Mouse (Mus musculus) intestine, embryonic 14.5 days (tissue): ENCODE data around the gene Katnb1. TPM values are rescaled to one million over a fixed set of nuclear protein-coding genes. Genes with fewer than 3 reads are reported as not detected.

ENCODE experiments used
- ATAC-seq: fragments of 200-750 bp; cut with Nextera tagmentation; replicated peaks from 2 replicates; pipeline ENCODE4 v1.8.0; 2017; ENCODE audit warnings: low read depth, moderate number of reproducible peaks, moderate TSS enrichment, moderate library complexity; ENCODE audit not compliant: low FRiP score, low TSS enrichment
- DNase-seq: peaks from one replicate; pipeline ENCODE4 v3.0.0-alpha.2; 2018; ENCODE audit warnings: low spot score
- H3K27ac ChIP-seq: fragments of 300-500 bp; sonication (generic); 2 replicates; pipeline ENCODE4 v1.5.1; 2014; ENCODE audit warnings: low read depth, mild to moderate bottlenecking, control low read depth
- H3K27me3 ChIP-seq: fragments of 300-500 bp; sonication (generic); replicated peaks from 2 replicates; pipeline ENCODE4 v1.6.1; 2014; ENCODE audit warnings: low read length, control low read depth; ENCODE audit not compliant: control insufficient read depth, insufficient read depth
- H3K36me3 ChIP-seq: fragments of 300-500 bp; sonication (generic); 2 replicates; pipeline ENCODE4 v1.6.1; 2014; ENCODE audit warnings: low read length, control low read depth; ENCODE audit not compliant: control insufficient read depth, insufficient read depth
- H3K4me1 ChIP-seq: fragments of 300-500 bp; sonication (generic); replicated peaks from 2 replicates; pipeline ENCODE4 v1.6.1; 2014; ENCODE audit warnings: low read length, control low read depth, mixed read lengths; ENCODE audit not compliant: control insufficient read depth, insufficient read depth
- H3K4me2 ChIP-seq: fragments of 300-500 bp; sonication (generic); 2 replicates; pipeline ENCODE4 v1.6.1; 2014; ENCODE audit warnings: low read length
- H3K4me3 ChIP-seq: fragments of 300-500 bp; sonication (generic); 2 replicates; pipeline ENCODE4 v1.5.1; 2014; ENCODE audit warnings: low read depth, low read length, control low read depth, mixed read lengths
- H3K9ac ChIP-seq: fragments of 300-500 bp; sonication (generic); 2 replicates; pipeline ENCODE4 v1.6.1; 2014; ENCODE audit warnings: mild to moderate bottlenecking, low read length
- H3K9me3 ChIP-seq: fragments of 300-500 bp; sonication (generic); 2 replicates; pipeline ENCODE4 v1.6.1; 2016; ENCODE audit warnings: low read length, control low read depth; ENCODE audit not compliant: control insufficient read depth
- WGBS: fragments of 180-500 bp; shearing (Covaris S2); extraction: QIAGEN DNeasy Blood & Tissue Kit; methylation state at CpG from one replicate; pipeline ENCODE4 v1.1.7; 2014; 5-methylcytosine and 5-hydroxymethylcytosine counted together
- polyA plus RNA-seq: library from polyadenylated mRNA; unstranded; fragments of >200 nt; fragmentation: Nextera tagmentation; extraction: Ambion mirVana; gene quantifications from 2 replicates; pipeline ENCODE4 v1.2.1, GENCODE M21; 2014

Katnb1 gene
- 18.5 and 20.5 TPM in 2 replicates for polyA plus RNA-seq

- peak within 1 kb of the TSS; percentile 64 for H3K9ac ChIP-seq
- peak; percentile 96 for DNase-seq
- H3K36me3 ChIP-seq, result peaks cover 20% of the 10 kb centered on the region
- ATAC-seq, result peak; percentile 97
- WGBS, result under 1% methylated on average over 47 of the region's 47 CpGs
- peak within 1 kb of the TSS; percentile 72 for H3K27ac ChIP-seq
- no peaks in the 10 kb centered on the region for H3K27me3 ChIP-seq
- peaks cover 7% of the 10 kb centered on the region for H3K4me1 ChIP-seq
- H3K4me2 ChIP-seq, result peak within 1 kb of the TSS; percentile 93
- H3K9me3 ChIP-seq, result no peaks in the 10 kb centered on the region
- H3K4me3 ChIP-seq, result peak within 1 kb of the TSS; percentile 71
Measured at GRCm38 (mm10) chr8:95080381-95081341, at the start of gene Katnb1. TSS of gene Katnb1 (plus strand) at chr8:95081186.

GRCm38 (mm10) chr8:95037106-95037925, 43.7 kb upstream of the Katnb1 start:
- Histone ChIP-seq H3K27ac (no peak overlapping the region), H3K36me3 (no peaks in the 10 kb centered on the region), H3K27me3 (no peaks in the 10 kb centered on the region), H3K9ac (no peak overlapping the region), H3K4me1 (no peaks in the 10 kb centered on the region), H3K4me2 (no peak overlapping the region), H3K4me3 (no peak overlapping the region), H3K9me3 (no peaks in the 10 kb centered on the region)
- WGBS, result 64% methylated on average over 7 of the region's 7 CpGs
- no peak for ATAC-seq
- no peak for DNase-seq

GRCm38 (mm10) chr8:95041883-95042784, 38.9 kb upstream of the Katnb1 start:
- Histone ChIP-seq H3K36me3 (no peaks in the 10 kb centered on the region), H3K4me1 (no peaks in the 10 kb centered on the region), H3K27me3 (no peaks in the 10 kb centered on the region), H3K9me3 (no peaks in the 10 kb centered on the region), H3K4me3 (no peak overlapping the region), H3K27ac (peak overlapping the region; percentile 54), H3K9ac (no peak overlapping the region), H3K4me2 (no peak overlapping the region; the same call in 1 of the 2 replicates)
- ATAC-seq (no peak; the same call in 1 of the 2 replicates), DNase-seq (peak; percentile 64)
- WGBS, result 48% methylated on average over 6 of the region's 6 CpGs

GRCm38 (mm10) chr8:95044811-95045210, 36.2 kb upstream of the Katnb1 start:
- ATAC-seq (no peak), DNase-seq (no peak)
- Histone ChIP-seq H3K4me3 (no peak overlapping the region), H3K36me3 (no peaks in the 10 kb centered on the region), H3K4me1 (no peaks in the 10 kb centered on the region), H3K9me3 (no peaks in the 10 kb centered on the region), H3K27ac (no peak overlapping the region), H3K9ac (no peak overlapping the region), H3K4me2 (no peak overlapping the region), H3K27me3 (no peaks in the 10 kb centered on the region)
- 67% methylated on average over 4 of the region's 4 CpGs for WGBS

- H3K9ac ChIP-seq, result no peak overlapping the region
- no peaks in the 10 kb centered on the region for H3K4me1 ChIP-seq
- DNase-seq (no peak), ATAC-seq (no peak)
- 64% methylated on average over 3 of the region's 3 CpGs for WGBS
- H3K36me3 ChIP-seq, result no peaks in the 10 kb centered on the region
- no peaks in the 10 kb centered on the region for H3K9me3 ChIP-seq
- no peaks in the 10 kb centered on the region for H3K27me3 ChIP-seq
- no peak overlapping the region for H3K4me2 ChIP-seq
- H3K4me3 ChIP-seq, result no peak overlapping the region
- no peak overlapping the region for H3K27ac ChIP-seq
Measured at GRCm38 (mm10) chr8:95046982-95047381, 34.0 kb upstream of the Katnb1 start.

- no peaks in the 10 kb centered on the region for H3K36me3 ChIP-seq
- H3K27ac ChIP-seq, result no peak overlapping the region
- ATAC-seq, result no peak
- H3K9ac ChIP-seq, result no peak overlapping the region
- 64% methylated on average over 6 of the region's 6 CpGs for WGBS
- no peak overlapping the region for H3K4me3 ChIP-seq
- H3K4me1 ChIP-seq, result no peaks in the 10 kb centered on the region
- DNase-seq, result no peak
- no peak overlapping the region for H3K4me2 ChIP-seq
- no peaks in the 10 kb centered on the region for H3K27me3 ChIP-seq
- H3K9me3 ChIP-seq, result no peaks in the 10 kb centered on the region
Measured at GRCm38 (mm10) chr8:95047884-95048680, 32.9 kb upstream of the Katnb1 start.

- no peak for ATAC-seq
- H3K4me1 ChIP-seq, result no peaks in the 10 kb centered on the region
- no peak overlapping the region for H3K9ac ChIP-seq
- DNase-seq, result no peak
- no peaks in the 10 kb centered on the region for H3K36me3 ChIP-seq
- no peaks in the 10 kb centered on the region for H3K9me3 ChIP-seq
- 41% methylated on average over 2 of the region's 2 CpGs for whole genome bisulfite sequencing
- H3K4me2 ChIP-seq, result no peak overlapping the region
- no peaks in the 10 kb centered on the region for H3K27me3 ChIP-seq
- H3K4me3 ChIP-seq, result no peak overlapping the region
- no peak overlapping the region for H3K27ac ChIP-seq
Measured at GRCm38 (mm10) chr8:95049636-95050035, 31.4 kb upstream of the Katnb1 start.
